Mouse (Mus musculus) myocyte (in vitro differentiated cells): ENCODE data around the gene Maats1.

Source experiments
- CEBPB ChIP-seq: IDR thresholded peaks from 2 replicates; pipeline ENCODE4 v1.6.1; 2011; ENCODE audit warnings: mild to moderate bottlenecking, moderate library complexity; ENCODE audit not compliant: poor library complexity, insufficient read depth, severe bottlenecking
- E2F4 ChIP-seq: IDR thresholded peaks from one replicate; pipeline ENCODE4 v1.6.1; 2011; ENCODE audit warnings: mild to moderate bottlenecking, control low read depth, moderate library complexity; ENCODE audit not compliant: insufficient read depth
- MAX ChIP-seq: IDR thresholded peaks from one replicate; pipeline ENCODE4 v1.6.1; 2011; ENCODE audit warnings: low read depth, mild to moderate bottlenecking, control low read depth
- MYOD1 ChIP-seq, 3 experiments: IDR thresholded peaks; one replicate each; pipeline ENCODE4 v1.6.1; 2011; ENCODE audit warnings: control low read depth in 2 of 3, low read depth in 2 of 3, mild to moderate bottlenecking in 2 of 3, moderate library complexity in 1 of 3; ENCODE audit not compliant: insufficient read length in 2 of 3, control insufficient read depth in 1 of 3
- MYOG ChIP-seq, 3 experiments: IDR thresholded peaks; one replicate each; pipeline ENCODE4 v1.6.1; 2011; ENCODE audit warnings: control low read depth in 2 of 3, low read depth in 2 of 3, mild to moderate bottlenecking in 2 of 3; ENCODE audit not compliant: insufficient read length in 2 of 3, control insufficient read depth in 1 of 3, insufficient read depth in 1 of 3
- POLR2A ChIP-seq: IDR thresholded peaks from one replicate; pipeline ENCODE4 v1.6.1; 2011; ENCODE audit warnings: low read depth, mild to moderate bottlenecking, control low read depth, moderate library complexity; ENCODE audit not compliant: insufficient read length
- POLR2AphosphoS2 ChIP-seq: IDR thresholded peaks from one replicate; pipeline ENCODE4 v1.6.1; 2011; ENCODE audit warnings: low read depth, control low read depth; ENCODE audit not compliant: insufficient read length
- REST ChIP-seq: IDR thresholded peaks from one replicate; pipeline ENCODE4 v1.6.1; 2011; ENCODE audit warnings: mild to moderate bottlenecking, control low read depth, moderate library complexity; ENCODE audit not compliant: insufficient read depth, insufficient read length
- TCF12 ChIP-seq: IDR thresholded peaks from one replicate; pipeline ENCODE4 v1.6.1; 2011; ENCODE audit warnings: mild to moderate bottlenecking, control low read depth; ENCODE audit not compliant: poor library complexity, insufficient read depth, severe bottlenecking
- USF1 ChIP-seq: IDR thresholded peaks from one replicate; pipeline ENCODE4 v1.6.1; 2011; ENCODE audit warnings: low read depth, mild to moderate bottlenecking, control low read depth, moderate library complexity

GRCm38 (mm10) chr16:38290151-38290550 lies 51.8 kb downstream of the Maats1 start:
- TF ChIP-seq POLR2A, result no peak
- no peak for TF ChIP-seq MAX
- no peak for TF ChIP-seq MYOG (IDR thresholded peaks at IDR 0.05; ENCODE audit: control insufficient read depth in 1 of 3, insufficient read depth in 1 of 3, insufficient read length in 2 of 3, low read depth in 2 of 3)
- TF ChIP-seq REST, result no peak
- TF ChIP-seq TCF12, result no peak
- no peak for TF ChIP-seq USF1
- no peak for TF ChIP-seq E2F4
- no peak for TF ChIP-seq POLR2AphosphoS2
- no peak for TF ChIP-seq MYOD1 (IDR thresholded peaks at IDR 0.05; ENCODE audit: control insufficient read depth in 1 of 3, insufficient read length in 2 of 3, low read depth in 2 of 3)
- no peak for TF ChIP-seq CEBPB
